Mouse (Mus musculus): ENCODE data around the gene Mlph. TPM values are rescaled to one million over a fixed set of nuclear protein-coding genes. Genes with fewer than 3 reads are reported as not detected.

The Mlph gene
- polyA plus RNA-seq, 1 experiment, result 0.24 TPM

GRCm38 (mm10) chr1:90904729-90905404, 10.0 kb upstream of the Mlph start:
- H3K4me1 ChIP-seq (ENCODE audit: control insufficient read depth, insufficient read depth, low read length), result peaks cover 13% of the 10 kb centered on the region
- H3K27ac ChIP-seq (ENCODE audit: insufficient read depth, low read depth, low read length), result no peak overlapping the region
- no peak overlapping the region for H3K4me3 ChIP-seq (ENCODE audit: insufficient read depth, low read length)
- TF ChIP-seq CTCF (IDR thresholded peaks at IDR 0.05; ENCODE audit: low read depth, low read length) (no peak), POLR2A (IDR thresholded peaks at IDR 0.05; ENCODE audit: borderline replicate concordance, low read depth, low read length) (no peak)

GRCm38 (mm10) chr1:90906357-90906756, 8.5 kb upstream of the Mlph start:
- H3K27ac ChIP-seq (ENCODE audit: insufficient read depth, low read depth, low read length), result no peak overlapping the region
- no peak overlapping the region for H3K4me3 ChIP-seq (ENCODE audit: insufficient read depth, low read length)
- TF ChIP-seq CTCF (IDR thresholded peaks at IDR 0.05; ENCODE audit: low read depth, low read length) (peak; percentile 60), POLR2A (IDR thresholded peaks at IDR 0.05; ENCODE audit: borderline replicate concordance, low read depth, low read length) (no peak)
- peaks cover 2% of the 10 kb centered on the region; the same call in 1 of the 2 replicates for H3K4me1 ChIP-seq (ENCODE audit: control insufficient read depth, insufficient read depth, low read length)

- no peaks in the 10 kb centered on the region for H3K4me1 ChIP-seq (ENCODE audit: control insufficient read depth, insufficient read depth, low read length)
Measured at GRCm38 (mm10) chr1:90909161-90909560, 5.7 kb upstream of the Mlph start.

GRCm38 (mm10) chr1:90909631-90910152, 5.2 kb upstream of the Mlph start:
- TF ChIP-seq POLR2A (IDR thresholded peaks at IDR 0.05; ENCODE audit: borderline replicate concordance, low read depth, low read length) (no peak), CTCF (IDR thresholded peaks at IDR 0.05; ENCODE audit: low read depth, low read length) (no peak)
- 0 out of 2 replicates have a peak, but pooled peaks cover 1% of the 10 kb centered on the region for H3K4me1 ChIP-seq (ENCODE audit: control insufficient read depth, insufficient read depth, low read length)
- H3K4me3 ChIP-seq (ENCODE audit: insufficient read depth, low read length), result no peak overlapping the region
- H3K27ac ChIP-seq (ENCODE audit: insufficient read depth, low read depth, low read length), result no peak overlapping the region

More at GRCm38 (mm10) chr1:90909161-90909560, 5.7 kb upstream of the Mlph start:
- H3K27ac ChIP-seq (ENCODE audit: insufficient read depth, low read depth, low read length), result no peak overlapping the region
- TF ChIP-seq CTCF (IDR thresholded peaks at IDR 0.05; ENCODE audit: low read depth, low read length) (no peak), POLR2A (IDR thresholded peaks at IDR 0.05; ENCODE audit: borderline replicate concordance, low read depth, low read length) (no peak)
- H3K4me3 ChIP-seq (ENCODE audit: insufficient read depth, low read length), result no peak overlapping the region

- Histone ChIP-seq H3K4me1 (ENCODE audit: control insufficient read depth, insufficient read depth, low read length) (peaks cover 8% of the 10 kb centered on the region), H3K27ac (ENCODE audit: insufficient read depth, low read depth, low read length) (no peak overlapping the region), H3K4me3 (ENCODE audit: insufficient read depth, low read length) (no peak overlapping the region)
- TF ChIP-seq CTCF (IDR thresholded peaks at IDR 0.05; ENCODE audit: low read depth, low read length) (no peak), POLR2A (IDR thresholded peaks at IDR 0.05; ENCODE audit: borderline replicate concordance, low read depth, low read length) (no peak)
Measured at GRCm38 (mm10) chr1:90913231-90913630, 1.7 kb upstream of the Mlph start.

- Histone ChIP-seq H3K4me3 (ENCODE audit: insufficient read depth, low read length) (no peak overlapping the region), H3K27ac (ENCODE audit: insufficient read depth, low read depth, low read length) (no peak overlapping the region), H3K4me1 (ENCODE audit: control insufficient read depth, insufficient read depth, low read length) (peaks cover 8% of the 10 kb centered on the region)
- TF ChIP-seq POLR2A (IDR thresholded peaks at IDR 0.05; ENCODE audit: borderline replicate concordance, low read depth, low read length) (no peak), CTCF (IDR thresholded peaks at IDR 0.05; ENCODE audit: low read depth, low read length) (no peak)
Measured at GRCm38 (mm10) chr1:90917509-90917908, 2.6 kb downstream of the Mlph start.

GRCm38 (mm10) chr1:90921687-90922086, 6.8 kb downstream of the Mlph start:
- Histone ChIP-seq H3K27ac (ENCODE audit: insufficient read depth, low read depth, low read length) (no peak overlapping the region), H3K4me3 (ENCODE audit: insufficient read depth, low read length) (no peak overlapping the region), H3K4me1 (ENCODE audit: control insufficient read depth, insufficient read depth, low read length) (no peaks in the 10 kb centered on the region)
- TF ChIP-seq POLR2A (IDR thresholded peaks at IDR 0.05; ENCODE audit: borderline replicate concordance, low read depth, low read length), result no peak
- TF ChIP-seq CTCF (IDR thresholded peaks at IDR 0.05; ENCODE audit: low read depth, low read length), result no peak

- TF ChIP-seq POLR2A (IDR thresholded peaks at IDR 0.05; ENCODE audit: borderline replicate concordance, low read depth, low read length) (no peak), CTCF (IDR thresholded peaks at IDR 0.05; ENCODE audit: low read depth, low read length) (no peak)
- H3K4me3 ChIP-seq (ENCODE audit: insufficient read depth, low read length), result no peak overlapping the region
- H3K27ac ChIP-seq (ENCODE audit: insufficient read depth, low read depth, low read length), result no peak overlapping the region
- H3K4me1 ChIP-seq (ENCODE audit: control insufficient read depth, insufficient read depth, low read length), result no peaks in the 10 kb centered on the region
Measured at GRCm38 (mm10) chr1:90926030-90926429, 11.1 kb downstream of the Mlph start.

- H3K4me1 ChIP-seq (ENCODE audit: control insufficient read depth, insufficient read depth, low read length), result no peaks in the 10 kb centered on the region
- no peak overlapping the region for H3K4me3 ChIP-seq (ENCODE audit: insufficient read depth, low read length)
- TF ChIP-seq CTCF (IDR thresholded peaks at IDR 0.05; ENCODE audit: low read depth, low read length), result no peak
- no peak for TF ChIP-seq POLR2A (IDR thresholded peaks at IDR 0.05; ENCODE audit: borderline replicate concordance, low read depth, low read length)
- H3K27ac ChIP-seq (ENCODE audit: insufficient read depth, low read depth, low read length), result no peak overlapping the region
Measured at GRCm38 (mm10) chr1:90927308-90927707, 12.4 kb downstream of the Mlph start.

GRCm38 (mm10) chr1:90927929-90928574, 13.2 kb downstream of the Mlph start:
- Histone ChIP-seq H3K27ac (ENCODE audit: insufficient read depth, low read depth, low read length) (no peak overlapping the region), H3K4me1 (ENCODE audit: control insufficient read depth, insufficient read depth, low read length) (no peaks in the 10 kb centered on the region), H3K4me3 (ENCODE audit: insufficient read depth, low read length) (no peak overlapping the region)
- no peak for TF ChIP-seq CTCF (IDR thresholded peaks at IDR 0.05; ENCODE audit: low read depth, low read length)
- no peak for TF ChIP-seq POLR2A (IDR thresholded peaks at IDR 0.05; ENCODE audit: borderline replicate concordance, low read depth, low read length)

Data from bone marrow macrophage, adult 2 months (primary cell).